Mouse (Mus musculus): Measurements from ENCODE around the gene Il1r2. TPM values are rescaled to one million over a fixed set of nuclear protein-coding genes. Genes with fewer than 3 reads are reported as not detected.

Il1r2 gene
- polyA plus RNA-seq, 1 experiment from 2014 or later = 0.69 TPM

DNA sequence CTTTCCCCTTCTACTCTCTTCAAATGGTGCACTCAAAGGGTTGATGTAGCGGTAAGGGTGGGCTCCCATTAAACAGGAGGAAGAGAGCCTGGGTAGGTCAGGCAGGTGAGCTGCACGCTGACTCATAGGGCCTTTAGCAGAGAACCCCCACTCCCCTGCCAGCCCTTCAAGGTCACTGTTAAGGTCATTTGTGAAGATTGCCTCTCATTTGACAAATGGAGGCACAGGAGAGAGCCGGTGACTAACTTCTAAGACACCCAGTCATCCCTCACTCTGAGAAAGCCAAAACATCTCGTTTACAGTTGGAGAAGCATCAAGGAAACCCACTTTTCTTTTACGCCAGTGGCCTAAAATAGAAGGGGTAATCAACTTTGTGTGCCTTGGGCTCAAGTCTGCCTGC, 16.5 kb upstream of the Il1r2 start:
- no peaks in the 10 kb centered on the region for H3K27me3 ChIP-seq (ENCODE audit: control insufficient read depth, insufficient read depth, low read depth, low read length)
- no peak overlapping the region for H3K4me3 ChIP-seq (ENCODE audit: low read length)
- WGBS = 60% methylated on average over 5 of the region's 5 CpGs
- no peak overlapping the region for H3K4me2 ChIP-seq (ENCODE audit: low read depth, low read length)
- no peaks in the 10 kb centered on the region for H3K4me1 ChIP-seq (replicated peaks; ENCODE audit: control insufficient read depth, insufficient read depth, low read length)
- H3K27ac ChIP-seq (ENCODE audit: low read length) = no peak overlapping the region
- H3K9ac ChIP-seq (ENCODE audit: low read length) = no peak overlapping the region
- H3K36me3 ChIP-seq (ENCODE audit: control insufficient read depth, insufficient read depth, low read length) = no peaks in the 10 kb centered on the region
- ATAC-seq (ENCODE audit: low read depth) = no peak
- no peaks in the 10 kb centered on the region for H3K9me3 ChIP-seq (ENCODE audit: control insufficient read depth, low read length)

- Histone ChIP-seq H3K27me3 (ENCODE audit: control insufficient read depth, insufficient read depth, low read depth, low read length) (no peaks in the 10 kb centered on the region), H3K4me2 (ENCODE audit: low read depth, low read length) (no peak overlapping the region), H3K36me3 (ENCODE audit: control insufficient read depth, insufficient read depth, low read length) (no peaks in the 10 kb centered on the region), H3K4me3 (ENCODE audit: low read length) (no peak overlapping the region), H3K9ac (ENCODE audit: low read length) (no peak overlapping the region), H3K4me1 (replicated peaks; ENCODE audit: control insufficient read depth, insufficient read depth, low read length) (no peaks in the 10 kb centered on the region), H3K27ac (ENCODE audit: low read length) (no peak overlapping the region), H3K9me3 (ENCODE audit: control insufficient read depth, low read length) (no peaks in the 10 kb centered on the region)
- no peak for ATAC-seq (ENCODE audit: low read depth)
- WGBS = 44% methylated on average over 11 of the region's 11 CpGs
Observed at GRCm38 (mm10) chr1:40058013-40058412, 15.9 kb upstream of the Il1r2 start.

DNA sequence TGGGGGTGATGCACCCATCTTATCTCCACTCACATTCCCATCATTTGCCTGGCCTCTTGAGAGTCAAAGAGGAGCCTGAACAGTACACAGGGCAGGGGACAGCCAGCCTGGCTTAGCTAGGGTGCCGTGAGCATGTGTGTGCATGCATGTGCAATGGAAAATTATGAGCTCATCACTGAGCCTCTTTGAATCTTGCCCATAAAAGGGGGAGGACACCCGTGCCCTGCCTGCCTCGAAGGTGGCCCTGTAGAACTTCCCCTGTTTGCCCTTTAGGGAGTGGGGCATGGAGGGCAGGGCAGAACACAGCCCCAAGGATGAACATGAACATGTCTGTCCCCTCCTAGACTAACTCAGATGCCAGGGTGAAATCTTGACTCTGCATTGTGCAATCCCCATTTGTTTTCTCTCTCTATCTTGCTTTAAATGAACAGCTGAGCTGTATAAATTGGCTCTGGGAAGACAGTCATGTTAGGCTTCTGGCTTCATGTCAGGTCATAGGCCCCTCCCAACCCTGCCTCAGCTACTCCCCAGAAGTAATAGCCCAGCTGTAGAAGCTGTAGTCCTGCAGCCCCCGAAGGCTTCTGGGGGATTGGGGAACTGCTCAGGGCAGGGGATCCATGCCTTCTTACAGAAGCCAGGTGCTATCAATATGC, 14.6 kb upstream of the Il1r2 start:
- H3K27ac ChIP-seq (ENCODE audit: low read length) = no peak overlapping the region
- 65% methylated on average over 4 of the region's 4 CpGs for WGBS

GRCm38 (mm10) chr1:40061359-40061758, 12.5 kb upstream of the Il1r2 start:
- no peak for ATAC-seq (ENCODE audit: low read depth)
- Histone ChIP-seq H3K4me3 (ENCODE audit: low read length) (no peak overlapping the region), H3K27ac (ENCODE audit: low read length) (no peak overlapping the region), H3K9me3 (ENCODE audit: control insufficient read depth, low read length) (no peaks in the 10 kb centered on the region), H3K9ac (ENCODE audit: low read length) (no peak overlapping the region), H3K36me3 (ENCODE audit: control insufficient read depth, insufficient read depth, low read length) (no peaks in the 10 kb centered on the region), H3K27me3 (ENCODE audit: control insufficient read depth, insufficient read depth, low read depth, low read length) (no peaks in the 10 kb centered on the region), H3K4me2 (ENCODE audit: low read depth, low read length) (no peak overlapping the region), H3K4me1 (replicated peaks; ENCODE audit: control insufficient read depth, insufficient read depth, low read length) (no peaks in the 10 kb centered on the region)
- WGBS = 67% methylated on average over 9 of the region's 9 CpGs

More for the DNA sequence above, 14.6 kb upstream of the Il1r2 start:
- H3K4me1 ChIP-seq (replicated peaks; ENCODE audit: control insufficient read depth, insufficient read depth, low read length) = no peaks in the 10 kb centered on the region
- no peaks in the 10 kb centered on the region for H3K27me3 ChIP-seq (ENCODE audit: control insufficient read depth, insufficient read depth, low read depth, low read length)
- no peak overlapping the region for H3K4me3 ChIP-seq (ENCODE audit: low read length)
- no peak overlapping the region for H3K4me2 ChIP-seq (ENCODE audit: low read depth, low read length)
- no peaks in the 10 kb centered on the region for H3K9me3 ChIP-seq (ENCODE audit: control insufficient read depth, low read length)
- H3K36me3 ChIP-seq (ENCODE audit: control insufficient read depth, insufficient read depth, low read length) = no peaks in the 10 kb centered on the region
- peak; percentile 75 for ATAC-seq (ENCODE audit: low read depth)
- H3K9ac ChIP-seq (ENCODE audit: low read length) = no peak overlapping the region

DNA sequence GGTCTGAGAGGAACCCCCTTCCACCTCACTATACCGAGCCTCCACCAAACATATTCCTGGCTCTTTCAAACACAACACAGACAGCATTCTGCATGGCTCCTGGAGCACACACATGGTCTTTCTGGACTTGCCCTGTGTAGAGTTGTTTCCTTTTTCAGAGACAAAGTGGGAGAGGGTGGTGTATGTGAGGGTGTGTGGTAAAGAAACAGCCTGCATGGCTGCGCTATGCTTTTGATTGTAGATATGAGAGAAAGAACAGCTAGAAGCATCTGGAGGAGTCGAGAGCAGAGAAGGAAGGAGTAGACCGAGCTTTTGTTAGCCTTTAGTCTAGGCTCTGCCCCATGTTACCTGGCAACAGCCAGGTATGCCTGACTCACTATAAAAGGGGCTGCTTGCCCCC, 10.5 kb upstream of the Il1r2 start:
- H3K36me3 ChIP-seq (ENCODE audit: control insufficient read depth, insufficient read depth, low read length) = no peaks in the 10 kb centered on the region
- no peaks in the 10 kb centered on the region for H3K9me3 ChIP-seq (ENCODE audit: control insufficient read depth, low read length)
- no peak overlapping the region for H3K4me2 ChIP-seq (ENCODE audit: low read depth, low read length)
- H3K4me3 ChIP-seq (ENCODE audit: low read length) = no peak overlapping the region
- no peaks in the 10 kb centered on the region for H3K4me1 ChIP-seq (replicated peaks; ENCODE audit: control insufficient read depth, insufficient read depth, low read length)
- no peak for ATAC-seq (ENCODE audit: low read depth)
- H3K9ac ChIP-seq (ENCODE audit: low read length) = no peak overlapping the region
- no peaks in the 10 kb centered on the region for H3K27me3 ChIP-seq (ENCODE audit: control insufficient read depth, insufficient read depth, low read depth, low read length)
- 46% methylated on average over 4 of the region's 4 CpGs for WGBS
- H3K27ac ChIP-seq (ENCODE audit: low read length) = no peak overlapping the region

DNA sequence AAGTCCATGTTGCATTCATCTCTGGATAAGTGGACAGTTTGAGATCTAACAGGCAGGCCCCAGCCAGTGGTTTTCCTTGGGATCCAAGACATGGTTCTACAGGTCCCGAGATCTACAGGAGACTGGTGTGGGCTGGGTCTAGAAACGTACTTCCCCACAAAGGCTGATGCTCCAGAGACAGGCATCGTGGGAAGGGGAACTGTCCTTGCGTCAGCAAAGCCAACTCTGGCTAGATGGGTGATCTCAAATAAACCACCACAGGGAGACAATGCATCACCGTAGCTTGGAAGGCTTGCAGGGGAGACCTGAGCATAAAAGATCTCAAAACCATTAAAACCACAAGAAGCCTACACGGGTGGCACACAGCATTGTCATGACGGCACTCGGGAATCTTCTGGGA, 9.4 kb upstream of the Il1r2 start:
- no peak overlapping the region for H3K27ac ChIP-seq (ENCODE audit: low read length)
- H3K4me3 ChIP-seq (ENCODE audit: low read length) = no peak overlapping the region
- H3K4me2 ChIP-seq (ENCODE audit: low read depth, low read length) = no peak overlapping the region
- no peaks in the 10 kb centered on the region for H3K36me3 ChIP-seq (ENCODE audit: control insufficient read depth, insufficient read depth, low read length)
- 88% methylated on average over 8 of the region's 8 CpGs for WGBS
- H3K4me1 ChIP-seq (replicated peaks; ENCODE audit: control insufficient read depth, insufficient read depth, low read length) = no peaks in the 10 kb centered on the region
- no peak overlapping the region for H3K9ac ChIP-seq (ENCODE audit: low read length)
- H3K9me3 ChIP-seq (ENCODE audit: control insufficient read depth, low read length) = no peaks in the 10 kb centered on the region
- no peaks in the 10 kb centered on the region for H3K27me3 ChIP-seq (ENCODE audit: control insufficient read depth, insufficient read depth, low read depth, low read length)
- ATAC-seq (ENCODE audit: low read depth) = no peak

GRCm38 (mm10) chr1:40072558-40072957, 1.3 kb upstream of the Il1r2 start:
- no peak for ATAC-seq (ENCODE audit: low read depth)
- H3K9ac ChIP-seq (ENCODE audit: low read length) = no peak overlapping the region

DNA sequence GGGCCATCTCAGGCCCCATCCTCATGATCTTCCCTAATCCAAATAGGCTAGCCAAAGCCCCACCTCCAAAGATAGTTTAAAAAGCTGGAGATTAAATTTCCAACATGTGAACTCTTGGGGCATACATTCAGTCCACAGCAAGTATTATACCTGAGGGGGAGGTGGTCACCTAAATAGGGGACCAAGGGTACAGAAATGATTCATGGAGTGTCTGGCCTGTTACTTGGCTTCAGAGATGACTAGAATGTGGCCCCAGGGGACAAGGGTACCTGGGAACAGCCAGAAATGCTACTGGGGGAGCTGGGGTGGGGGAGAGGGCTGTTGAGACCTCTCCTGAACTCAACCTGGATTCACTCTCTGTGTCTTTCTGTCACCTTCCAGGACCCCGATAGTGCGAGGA, 3.4 kb downstream of the Il1r2 start:
- no peak overlapping the region for H3K4me3 ChIP-seq (ENCODE audit: low read length)
- no peak for ATAC-seq (ENCODE audit: low read depth)
- H3K27me3 ChIP-seq (ENCODE audit: control insufficient read depth, insufficient read depth, low read depth, low read length) = no peaks in the 10 kb centered on the region
- H3K4me1 ChIP-seq (replicated peaks; ENCODE audit: control insufficient read depth, insufficient read depth, low read length) = no peaks in the 10 kb centered on the region
- no peak overlapping the region for H3K27ac ChIP-seq (ENCODE audit: low read length)
- WGBS = 85% methylated on average over 2 of the region's 2 CpGs
- H3K9me3 ChIP-seq (ENCODE audit: control insufficient read depth, low read length) = no peaks in the 10 kb centered on the region
- H3K9ac ChIP-seq (ENCODE audit: low read length) = no peak overlapping the region
- no peaks in the 10 kb centered on the region for H3K36me3 ChIP-seq (ENCODE audit: control insufficient read depth, insufficient read depth, low read length)
- H3K4me2 ChIP-seq (ENCODE audit: low read depth, low read length) = no peak overlapping the region

More at GRCm38 (mm10) chr1:40072558-40072957, 1.3 kb upstream of the Il1r2 start:
- Histone ChIP-seq H3K36me3 (ENCODE audit: control insufficient read depth, insufficient read depth, low read length) (no peaks in the 10 kb centered on the region), H3K27me3 (ENCODE audit: control insufficient read depth, insufficient read depth, low read depth, low read length) (no peaks in the 10 kb centered on the region), H3K4me3 (ENCODE audit: low read length) (no peak overlapping the region), H3K27ac (ENCODE audit: low read length) (no peak overlapping the region), H3K9me3 (ENCODE audit: control insufficient read depth, low read length) (no peaks in the 10 kb centered on the region), H3K4me2 (ENCODE audit: low read depth, low read length) (no peak overlapping the region), H3K4me1 (replicated peaks; ENCODE audit: control insufficient read depth, insufficient read depth, low read length) (no peaks in the 10 kb centered on the region)
- 80% methylated on average over 4 of the region's 4 CpGs for WGBS

- Histone ChIP-seq H3K36me3 (ENCODE audit: control insufficient read depth, insufficient read depth, low read length) (no peaks in the 10 kb centered on the region), H3K4me1 (replicated peaks; ENCODE audit: control insufficient read depth, insufficient read depth, low read length) (peaks cover 2% of the 10 kb centered on the region; the same call in 1 of the 2 replicates), H3K27ac (ENCODE audit: low read length) (no peak overlapping the region), H3K27me3 (ENCODE audit: control insufficient read depth, insufficient read depth, low read depth, low read length) (no peaks in the 10 kb centered on the region), H3K4me2 (ENCODE audit: low read depth, low read length) (no peak overlapping the region), H3K4me3 (ENCODE audit: low read length) (no peak overlapping the region), H3K9ac (ENCODE audit: low read length) (no peak overlapping the region), H3K9me3 (ENCODE audit: control insufficient read depth, low read length) (no peaks in the 10 kb centered on the region)
- WGBS = 72% methylated on average over 2 of the region's 2 CpGs
- no peak for ATAC-seq (ENCODE audit: low read depth)
Observed at GRCm38 (mm10) chr1:40081041-40081440, 7.2 kb downstream of the Il1r2 start.

GRCm38 (mm10) chr1:40084386-40084785, 10.5 kb downstream of the Il1r2 start:
- WGBS = 49% methylated on average over 3 of the region's 3 CpGs
- ATAC-seq (ENCODE audit: low read depth) = no peak
- no peak overlapping the region for H3K4me3 ChIP-seq (ENCODE audit: low read length)
- no peak overlapping the region for H3K4me2 ChIP-seq (ENCODE audit: low read depth, low read length)
- H3K4me1 ChIP-seq (replicated peaks; ENCODE audit: control insufficient read depth, insufficient read depth, low read length) = peaks cover 2% of the 10 kb centered on the region; the same call in 1 of the 2 replicates
- no peaks in the 10 kb centered on the region for H3K9me3 ChIP-seq (ENCODE audit: control insufficient read depth, low read length)
- H3K27ac ChIP-seq (ENCODE audit: low read length) = no peak overlapping the region
- H3K27me3 ChIP-seq (ENCODE audit: control insufficient read depth, insufficient read depth, low read depth, low read length) = no peaks in the 10 kb centered on the region
- H3K9ac ChIP-seq (ENCODE audit: low read length) = no peak overlapping the region
- H3K36me3 ChIP-seq (ENCODE audit: control insufficient read depth, insufficient read depth, low read length) = no peaks in the 10 kb centered on the region
